Mouse (Mus musculus) neural tube, embryonic 14.5 days (tissue): ENCODE measurements around the gene Gpr63. TPM values are rescaled to one million over a fixed set of nuclear protein-coding genes. Genes with fewer than 3 reads are reported as not detected.
A peak's percentile ranks its signal among the peaks of the same experiment; 100 is the strongest.
"Not testable (repeated sequence)": the region's sequence is repeated elsewhere in the genome, so short reads cannot be mapped to it uniquely, and the experiment has no call there.

Source experiments
- ATAC-seq: fragments of 200-750 bp; cut with Nextera tagmentation; 2 replicates; pipeline ENCODE4 v1.8.0; 2017; ENCODE audit warnings: low read depth, mild to moderate bottlenecking, moderate TSS enrichment, moderate library complexity
- H3K27ac ChIP-seq: fragments of 300-500 bp; sonication (generic); 2 replicates; pipeline ENCODE4 v1.5.1; 2014; ENCODE audit warnings: low read depth, mild to moderate bottlenecking, control low read depth, low read length, moderate library complexity, mixed read lengths
- H3K27me3 ChIP-seq: fragments of 300-500 bp; sonication (generic); 2 replicates; pipeline ENCODE4 v1.6.1; 2014; ENCODE audit warnings: low read length; ENCODE audit not compliant: control insufficient read depth, insufficient read depth
- H3K36me3 ChIP-seq: fragments of 300-500 bp; sonication (generic); 2 replicates; pipeline ENCODE4 v1.6.1; 2014; ENCODE audit warnings: low read length, mixed read lengths; ENCODE audit not compliant: control insufficient read depth, insufficient read depth
- H3K4me1 ChIP-seq: fragments of 300-500 bp; sonication (generic); 2 replicates; pipeline ENCODE4 v1.6.1; 2014; ENCODE audit warnings: low read length; ENCODE audit not compliant: control insufficient read depth, insufficient read depth
- H3K4me2 ChIP-seq: fragments of 300-500 bp; sonication (generic); 2 replicates; pipeline ENCODE4 v1.6.1; 2014; ENCODE audit warnings: mild to moderate bottlenecking, low read depth, low read length, control low read depth
- H3K4me3 ChIP-seq: fragments of 300-500 bp; sonication (generic); 2 replicates; pipeline ENCODE4 v1.5.1; 2014; ENCODE audit warnings: low read depth, low read length, control low read depth, mixed read lengths
- H3K9ac ChIP-seq: fragments of 300-500 bp; sonication (generic); replicated peaks from 2 replicates; pipeline ENCODE4 v1.6.1; 2014; ENCODE audit warnings: low read depth, mild to moderate bottlenecking, control low read depth, low read length, mixed read lengths
- H3K9me3 ChIP-seq: fragments of 300-500 bp; sonication (generic); 2 replicates; pipeline ENCODE4 v1.6.1; 2016; ENCODE audit warnings: low read length; ENCODE audit not compliant: control insufficient read depth
- WGBS: fragments of 180-500 bp; shearing (Covaris S2); extraction: QIAGEN DNeasy Blood & Tissue Kit; methylation state at CpG from one replicate; pipeline ENCODE4 v1.1.7; 2014; 5-methylcytosine and 5-hydroxymethylcytosine counted together
- polyA plus RNA-seq: library from polyadenylated mRNA; unstranded; fragments of >200 nt; fragmentation: Nextera tagmentation; extraction: Ambion mirVana; gene quantifications from 2 replicates; pipeline ENCODE4 v1.2.1, GENCODE M21; 2014

Gene Gpr63
- polyA plus RNA-seq, 1 experiment from 2014 or later, result 3.2 TPM

DNA sequence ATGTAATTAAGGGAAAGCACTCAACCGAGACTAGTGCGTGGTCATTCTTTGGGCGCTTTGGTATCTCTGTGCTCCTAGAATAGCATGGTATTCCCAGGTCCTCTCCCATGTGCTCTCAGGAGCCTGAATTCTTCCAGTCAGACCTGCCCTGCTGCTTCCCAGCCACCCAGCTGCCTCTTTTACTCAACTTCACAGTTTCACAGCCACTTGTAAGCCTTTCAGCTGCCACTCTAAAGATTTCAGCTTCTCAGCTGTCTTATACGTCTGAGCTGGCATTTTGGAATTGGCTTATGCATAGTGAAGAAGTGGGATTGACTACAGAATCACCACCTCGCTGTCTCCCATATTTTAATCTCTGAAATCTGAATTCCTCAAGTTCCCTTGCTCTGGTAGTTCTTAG is 19.4 kb downstream of the Gpr63 start:
- 92% methylated on average over 5 of the region's 5 CpGs for WGBS
- no peak for ATAC-seq
- no peaks in the 10 kb centered on the region for H3K4me1 ChIP-seq
- no peak overlapping the region for H3K4me2 ChIP-seq
- H3K4me3 ChIP-seq, result no peak overlapping the region
- no peak overlapping the region for H3K9ac ChIP-seq
- no peaks in the 10 kb centered on the region for H3K9me3 ChIP-seq
- no peaks in the 10 kb centered on the region for H3K36me3 ChIP-seq
- H3K27me3 ChIP-seq, result no peaks in the 10 kb centered on the region
- H3K27ac ChIP-seq, result no peak overlapping the region

DNA sequence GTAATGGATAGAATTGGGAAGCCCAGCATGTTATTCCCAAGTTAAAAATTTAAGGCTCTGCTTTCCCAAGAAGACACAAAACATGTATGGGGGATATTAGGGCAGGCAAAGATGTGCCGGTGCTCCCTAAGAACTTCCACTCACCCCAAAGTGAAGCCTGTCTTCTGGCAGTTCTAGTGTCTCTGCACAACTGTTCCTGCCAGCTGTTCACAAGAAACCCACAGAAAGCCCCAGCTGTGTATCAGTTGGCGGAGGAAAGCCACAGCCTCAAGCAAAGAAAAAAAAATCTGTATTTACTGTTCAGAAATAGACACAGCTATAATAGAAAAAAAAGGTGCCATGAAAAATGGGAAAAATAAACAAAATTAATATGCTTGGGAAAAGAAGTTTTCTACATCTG is 25.3 kb downstream of the Gpr63 start:
- H3K36me3 ChIP-seq, result no peaks in the 10 kb centered on the region

GRCm38 (mm10) chr4:25009328-25009727 is 43.1 kb downstream of the Gpr63 start:
- not testable (repeated sequence) for H3K9me3 ChIP-seq, H3K27ac ChIP-seq, H3K4me2 ChIP-seq, H3K4me1 ChIP-seq, ATAC-seq, H3K27me3 ChIP-seq, H3K36me3 ChIP-seq, H3K9ac ChIP-seq, H3K4me3 ChIP-seq
- 91% methylated on average over 8 of the region's 8 CpGs for WGBS

More for the DNA sequence above, 25.3 kb downstream of the Gpr63 start:
- H3K9ac ChIP-seq, result no peak overlapping the region
- WGBS, result 90% methylated on average over 2 of the region's 2 CpGs
- no peak overlapping the region for H3K4me2 ChIP-seq
- H3K9me3 ChIP-seq, result no peaks in the 10 kb centered on the region
- H3K27me3 ChIP-seq, result no peaks in the 10 kb centered on the region
- no peak for ATAC-seq
- no peak overlapping the region for H3K4me3 ChIP-seq
- no peak overlapping the region for H3K27ac ChIP-seq
- no peaks in the 10 kb centered on the region for H3K4me1 ChIP-seq

- Histone ChIP-seq H3K36me3 (peaks cover 6% of the 10 kb centered on the region; the same call in 1 of the 2 replicates), H3K9me3 (no peaks in the 10 kb centered on the region), H3K4me2 (no peak overlapping the region), H3K4me1 (0 out of 2 replicates have a peak, but pooled peaks cover 3% of the 10 kb centered on the region), H3K4me3 (no peak overlapping the region), H3K9ac (no peak overlapping the region), H3K27me3 (no peaks in the 10 kb centered on the region), H3K27ac (no peak overlapping the region)
- WGBS, result 53% methylated on average over 5 of the region's 5 CpGs
- peak; percentile 58; the same call in 1 of the 2 replicates for ATAC-seq
Observed at GRCm38 (mm10) chr4:25011780-25012179, 45.6 kb downstream of the Gpr63 start.

- no peaks in the 10 kb centered on the region for H3K27me3 ChIP-seq
- H3K36me3 ChIP-seq, result peaks cover 2% of the 10 kb centered on the region; the same call in 1 of the 2 replicates
- no peak for ATAC-seq
- H3K4me2 ChIP-seq, result no peak overlapping the region
- no peak overlapping the region for H3K4me3 ChIP-seq
- 95% methylated on average over 3 of the region's 3 CpGs for WGBS
- H3K9me3 ChIP-seq, result no peaks in the 10 kb centered on the region
- no peak overlapping the region for H3K27ac ChIP-seq
- no peak overlapping the region for H3K9ac ChIP-seq
- H3K4me1 ChIP-seq, result 0 out of 2 replicates have a peak, but pooled peaks cover 3% of the 10 kb centered on the region
Observed at GRCm38 (mm10) chr4:25012726-25013125, 46.5 kb downstream of the Gpr63 start.

DNA sequence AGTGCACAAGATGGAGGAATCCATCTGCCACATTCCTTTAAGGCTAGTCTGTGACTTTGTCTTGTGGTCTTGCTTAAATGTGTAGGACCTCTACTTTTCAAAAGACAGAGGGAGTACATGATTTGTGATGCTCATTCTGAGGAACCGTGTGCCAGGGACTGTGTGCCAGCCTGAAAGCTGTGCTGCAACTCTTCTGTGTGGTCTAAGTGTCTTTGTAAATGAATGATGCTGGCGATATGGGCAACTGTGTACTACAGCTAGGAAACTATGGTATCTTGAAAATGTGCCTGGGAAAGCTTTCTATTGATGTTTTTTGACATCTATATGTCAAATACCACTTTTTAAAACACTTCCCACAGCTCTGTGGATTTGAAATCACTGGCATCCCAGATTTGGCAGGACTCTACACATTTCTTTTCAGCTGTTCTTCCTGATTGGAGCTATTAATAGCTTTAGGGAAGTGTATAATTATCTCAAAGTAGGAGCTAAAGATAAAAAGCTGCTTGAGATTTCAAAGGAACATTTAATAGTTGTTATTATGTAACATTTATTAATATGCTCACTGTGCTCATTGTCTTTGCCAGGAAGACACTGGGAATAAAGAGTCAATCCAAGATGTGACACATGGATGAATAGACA is 48.9 kb downstream of the Gpr63 start:
- Histone ChIP-seq H3K9me3 (no peaks in the 10 kb centered on the region), H3K27me3 (no peaks in the 10 kb centered on the region), H3K36me3 (no peaks in the 10 kb centered on the region), H3K4me1 (0 out of 2 replicates have a peak, but pooled peaks cover 3% of the 10 kb centered on the region), H3K4me2 (no peak overlapping the region), H3K27ac (no peak overlapping the region), H3K4me3 (no peak overlapping the region), H3K9ac (no peak overlapping the region)
- 85% methylated on average over 2 of the region's 2 CpGs for WGBS
- no peak for ATAC-seq

GRCm38 (mm10) chr4:25028252-25028651 is 62.0 kb downstream of the Gpr63 start:
- Histone ChIP-seq H3K27ac (no peak overlapping the region), H3K4me1 (no peaks in the 10 kb centered on the region), H3K4me2 (no peak overlapping the region), H3K4me3 (no peak overlapping the region), H3K36me3 (no peaks in the 10 kb centered on the region), H3K9me3 (no peaks in the 10 kb centered on the region), H3K27me3 (no peaks in the 10 kb centered on the region), H3K9ac (no peak overlapping the region)
- WGBS, result 89% methylated on average over 2 of the region's 2 CpGs
- no peak for ATAC-seq

DNA sequence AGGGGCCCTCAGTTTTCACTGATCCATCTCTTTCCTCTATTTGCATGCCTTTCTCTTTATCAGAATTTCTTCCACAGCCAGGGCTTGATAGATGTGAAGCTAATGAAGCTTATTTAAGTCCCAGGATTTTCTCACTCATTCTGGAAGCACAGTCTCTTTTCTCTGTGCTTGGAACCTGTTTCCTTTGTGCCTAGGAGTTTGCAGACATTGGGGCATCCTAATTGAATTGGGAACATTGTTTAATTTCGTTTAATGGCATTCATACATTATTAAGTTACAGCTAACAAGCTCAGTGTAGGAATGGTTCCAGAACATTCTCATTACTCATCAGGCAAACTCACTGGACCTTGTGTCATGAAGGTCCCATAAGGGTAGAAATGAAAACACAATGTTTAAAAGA is 62.5 kb downstream of the Gpr63 start:
- Histone ChIP-seq H3K9ac (no peak overlapping the region), H3K4me3 (no peak overlapping the region), H3K36me3 (no peaks in the 10 kb centered on the region), H3K4me1 (no peaks in the 10 kb centered on the region), H3K4me2 (no peak overlapping the region), H3K27me3 (no peaks in the 10 kb centered on the region), H3K9me3 (no peaks in the 10 kb centered on the region), H3K27ac (no peak overlapping the region)
- no peak for ATAC-seq
- WGBS, result 65% methylated on average over 1 of the region's 1 CpGs

- WGBS, result 84% methylated on average over 4 of the region's 4 CpGs
- Histone ChIP-seq H3K4me3 (no peak overlapping the region), H3K9me3 (no peaks in the 10 kb centered on the region), H3K4me1 (no peaks in the 10 kb centered on the region), H3K27me3 (no peaks in the 10 kb centered on the region), H3K9ac (no peak overlapping the region), H3K27ac (no peak overlapping the region), H3K4me2 (no peak overlapping the region), H3K36me3 (no peaks in the 10 kb centered on the region)
- no peak for ATAC-seq
Observed at GRCm38 (mm10) chr4:25029875-25030274, 63.7 kb downstream of the Gpr63 start.
